Mouse (Mus musculus) common myeloid progenitor, adult 5-6 weeks (primary cell): ENCODE measurements around the gene Fbxo36. TPM values are rescaled to one million over a fixed set of nuclear protein-coding genes. Genes with fewer than 3 reads are reported as not detected.

Experiments
- ATAC-seq: replicated peaks from 2 replicates; pipeline ENCODE4 v1.8.0; 2016; ENCODE audit warnings: low read depth, mild to moderate bottlenecking, moderate TSS enrichment, inconsistent platforms; ENCODE audit not compliant: poor library complexity, severe bottlenecking
- total RNA-seq: library from RNA; stranded (forward); fragments of 200-1000, 187-1606 nt; gene quantifications from 2 replicates; pipeline ENCODE4 v1.2.3, GENCODE M21; 2017

Gene Fbxo36
- total RNA-seq, 1 experiment from 2014 or later, result 2.5 TPM

DNA sequence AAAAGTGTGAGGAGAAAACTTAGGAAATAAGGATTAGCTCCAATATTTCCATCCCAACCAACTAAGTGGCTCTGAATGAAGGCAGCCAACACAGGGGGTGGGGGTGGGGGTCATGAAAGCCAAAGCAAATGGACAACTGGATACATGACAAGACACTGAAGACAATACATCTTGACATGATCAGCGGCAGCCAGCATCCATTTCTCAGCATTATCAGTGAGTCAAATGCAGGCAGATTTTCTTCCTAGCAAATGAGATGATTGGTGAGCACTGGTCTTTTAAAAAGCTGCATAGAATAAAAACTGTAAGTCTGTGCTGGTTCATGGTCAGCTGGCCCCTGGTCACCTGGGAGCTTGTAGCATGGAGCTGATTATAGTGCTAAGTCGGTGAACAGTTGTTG is 15.3 kb downstream of the Fbxo36 start:
- no peak for ATAC-seq

DNA sequence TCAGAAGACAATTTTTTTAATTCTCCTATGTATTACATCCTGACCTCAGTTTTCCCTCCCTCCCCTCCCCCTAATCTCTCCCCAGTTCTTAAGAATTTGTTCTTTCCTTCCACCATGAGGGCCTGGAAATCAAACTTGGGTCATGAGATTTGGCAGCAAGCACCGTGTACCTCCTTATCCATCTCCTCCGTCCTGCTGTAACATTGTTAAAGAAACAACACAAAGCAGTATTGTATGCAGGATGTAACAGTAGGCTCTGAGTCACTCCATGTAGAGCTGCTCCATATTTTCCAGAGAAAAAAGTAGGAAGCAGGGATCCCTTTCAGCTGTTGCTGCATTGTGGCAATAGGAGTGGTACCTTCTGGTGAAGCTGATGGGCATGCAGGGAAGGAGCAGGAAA is 16.1 kb downstream of the Fbxo36 start:
- ATAC-seq, result no peak

DNA sequence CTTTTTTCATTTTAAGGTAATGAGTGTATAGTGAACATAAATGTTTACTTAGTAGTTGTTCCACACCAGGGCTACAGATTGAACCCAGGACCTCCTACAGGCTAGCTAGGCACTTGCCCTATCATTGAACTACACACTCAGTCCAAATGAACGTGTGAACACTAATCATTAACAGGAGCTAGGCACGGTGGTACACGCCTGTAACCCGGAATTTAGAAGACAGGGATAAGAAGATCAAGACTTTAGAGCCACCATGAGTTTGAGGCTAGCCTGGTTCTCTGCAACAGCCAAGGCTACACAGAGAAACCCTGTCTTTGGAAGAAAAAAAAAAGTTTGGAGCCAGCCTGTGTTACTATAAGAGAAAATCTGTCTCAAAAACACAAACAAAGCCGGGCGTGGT is 20.0 kb downstream of the Fbxo36 start:
- ATAC-seq, result no peak

DNA sequence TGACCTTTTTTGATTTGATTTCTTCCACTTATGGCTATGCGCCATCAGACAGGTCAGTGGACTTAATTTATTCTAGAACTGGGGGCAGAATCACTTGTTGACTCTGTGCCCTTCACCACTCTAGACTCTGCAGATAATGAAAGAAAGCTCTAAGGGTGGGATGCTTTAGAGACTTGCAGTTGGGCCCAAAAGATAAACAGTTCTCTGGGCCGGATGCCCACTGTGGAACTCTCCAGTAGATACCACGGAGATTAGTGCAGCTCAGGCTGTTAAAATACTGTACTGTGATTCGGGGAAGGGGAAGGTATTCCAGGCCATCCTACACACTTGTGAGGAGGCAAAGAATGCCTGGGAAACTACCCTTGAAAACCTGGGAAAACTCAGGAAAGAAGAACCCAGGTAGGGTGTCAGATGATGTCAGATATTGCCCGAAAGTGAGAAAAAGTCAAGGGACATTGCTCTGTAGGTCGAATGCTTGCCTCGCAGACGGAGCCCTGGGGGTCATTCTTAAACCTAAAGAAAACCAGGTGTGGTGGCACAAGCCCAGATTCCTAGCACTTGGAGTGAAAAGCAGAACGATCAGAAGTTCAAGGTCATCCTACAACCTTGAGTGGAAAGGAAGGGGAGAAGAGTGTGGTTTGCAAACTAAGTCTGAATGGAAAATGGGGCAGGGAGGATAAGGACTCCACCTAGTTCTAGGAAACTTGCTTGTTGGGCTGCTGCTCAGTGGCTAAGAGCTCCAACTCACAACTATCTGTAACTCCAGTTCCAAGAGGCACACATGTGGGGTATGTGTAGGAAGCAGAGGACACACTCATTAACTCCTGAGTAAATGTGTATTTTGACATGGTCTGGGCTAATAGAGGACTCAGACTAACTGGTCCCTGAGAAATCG is 21.0 kb downstream of the Fbxo36 start:
- peak; percentile 32; the same call in 1 of the 2 replicates for ATAC-seq

DNA sequence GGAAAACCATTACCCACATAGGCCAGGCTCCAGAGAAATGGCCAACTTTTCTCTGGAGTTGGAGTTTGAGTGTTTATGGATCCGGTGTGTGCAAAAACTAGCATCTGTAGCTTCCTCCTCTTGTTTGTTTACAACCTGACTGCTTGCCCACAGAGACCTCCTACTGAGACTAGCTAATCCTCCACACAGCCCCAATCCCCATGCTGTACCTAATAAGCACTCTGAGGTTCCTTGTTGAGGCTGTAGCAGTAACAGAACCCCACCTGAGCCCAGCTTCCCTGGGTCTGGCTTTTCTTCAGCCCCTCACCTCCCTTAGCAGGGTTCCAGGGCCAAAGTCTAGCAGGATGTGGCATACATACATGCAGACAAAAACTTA is 21.6 kb downstream of the Fbxo36 start:
- ATAC-seq, result no peak

DNA sequence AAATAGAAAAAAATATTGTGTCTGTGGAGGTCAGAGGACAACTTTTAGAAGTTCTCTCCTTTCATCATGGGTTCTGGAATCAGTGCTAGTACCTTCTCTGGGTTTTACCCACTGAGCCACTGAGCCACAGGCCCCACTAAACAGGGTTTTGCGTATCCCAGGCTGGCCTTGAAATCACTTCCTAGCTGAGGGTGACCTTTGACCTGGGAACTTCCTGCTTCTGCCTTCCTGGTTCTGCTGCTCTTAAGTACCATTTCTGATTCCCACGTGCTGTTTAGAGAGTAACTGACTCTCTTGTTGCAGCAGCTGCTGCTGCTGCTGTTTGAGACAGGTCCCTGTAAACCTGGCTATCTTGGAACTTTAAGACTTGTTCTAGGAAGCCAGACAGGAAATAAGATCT is 25.0 kb downstream of the Fbxo36 start:
- no peak for ATAC-seq

DNA sequence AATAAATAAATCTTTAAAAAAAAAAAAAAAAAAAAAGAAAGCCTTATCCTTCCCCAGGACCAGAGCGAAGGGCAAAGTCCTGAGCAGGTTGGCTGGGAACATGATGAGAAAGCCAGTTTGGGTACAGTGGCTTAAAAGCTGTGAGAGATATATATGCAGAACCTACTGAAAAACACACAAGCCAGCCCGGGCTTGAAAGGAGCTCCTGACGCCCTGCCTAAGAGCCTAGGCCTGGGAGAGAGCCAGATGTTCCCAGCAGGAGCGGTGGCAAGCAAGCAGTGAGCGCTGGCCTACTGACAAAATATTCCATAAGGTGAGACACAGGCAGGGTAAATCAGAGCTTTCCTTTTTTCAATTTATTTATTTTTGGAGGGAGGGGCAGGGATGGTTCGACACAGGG is 26.6 kb downstream of the Fbxo36 start:
- ATAC-seq, result no peak

DNA sequence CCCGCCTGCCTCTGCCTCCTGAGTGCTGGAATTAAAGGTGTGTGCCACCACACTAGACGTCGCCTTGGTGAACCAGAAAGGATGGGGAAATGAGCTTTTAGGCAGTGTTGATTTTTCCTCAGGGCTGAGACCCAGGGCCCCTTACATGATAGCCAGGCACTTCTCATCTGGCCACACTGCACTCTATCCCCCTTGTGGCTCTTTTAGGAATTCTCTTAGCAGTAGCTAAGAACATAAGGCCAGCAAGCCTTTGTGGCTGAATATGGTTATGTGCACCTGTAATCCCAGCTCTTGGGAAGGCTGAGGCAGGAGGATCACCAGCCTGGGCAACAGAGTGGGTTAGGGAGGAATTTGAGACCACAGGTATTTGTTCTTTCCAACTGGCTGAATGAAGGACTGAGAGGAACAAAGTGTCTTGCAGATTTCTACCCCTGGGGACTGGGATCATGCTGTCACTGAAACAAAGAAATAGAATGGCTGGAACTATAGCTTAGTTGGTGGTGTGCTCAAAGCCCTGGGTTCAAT is 27.1 kb downstream of the Fbxo36 start:
- no peak for ATAC-seq

DNA sequence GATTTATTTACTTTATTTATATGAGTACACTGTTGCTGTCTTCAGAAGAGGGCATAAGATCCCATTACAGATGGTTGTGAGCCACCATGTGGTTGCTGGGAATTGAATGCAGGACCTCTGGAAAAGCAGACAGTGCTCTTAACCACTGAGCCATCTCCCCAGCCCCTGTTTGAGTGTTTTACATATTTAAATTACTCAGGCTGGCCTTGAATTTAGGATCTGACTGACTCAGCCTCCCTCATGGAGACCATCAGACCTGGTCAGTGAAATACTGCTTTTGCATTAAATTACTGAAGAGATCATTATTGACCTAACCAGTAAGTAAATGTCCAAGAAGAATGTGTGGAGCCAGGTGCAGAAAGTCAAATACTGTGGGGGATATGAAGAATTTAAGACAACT is 28.7 kb downstream of the Fbxo36 start:
- ATAC-seq, result no peak

DNA sequence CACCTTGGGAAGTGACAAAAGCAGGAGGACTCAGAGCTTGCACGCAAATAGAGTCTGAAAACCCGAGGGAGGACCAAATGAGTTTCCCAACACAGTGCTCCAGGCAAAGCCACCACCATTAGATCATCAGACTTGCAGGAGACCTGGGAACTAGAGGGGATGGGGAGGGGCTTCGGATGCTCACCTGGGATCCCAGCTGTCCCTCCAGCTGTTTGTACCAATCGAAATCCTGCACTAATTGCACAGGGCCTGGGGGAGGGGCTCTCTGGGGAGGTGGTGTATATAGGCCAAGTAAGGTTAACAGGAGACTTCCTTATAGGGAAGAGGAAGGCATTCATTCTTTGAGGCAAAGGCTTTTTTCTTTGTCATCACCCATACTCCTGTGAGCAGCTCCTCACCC is 29.2 kb downstream of the Fbxo36 start:
- ATAC-seq, result no peak

DNA sequence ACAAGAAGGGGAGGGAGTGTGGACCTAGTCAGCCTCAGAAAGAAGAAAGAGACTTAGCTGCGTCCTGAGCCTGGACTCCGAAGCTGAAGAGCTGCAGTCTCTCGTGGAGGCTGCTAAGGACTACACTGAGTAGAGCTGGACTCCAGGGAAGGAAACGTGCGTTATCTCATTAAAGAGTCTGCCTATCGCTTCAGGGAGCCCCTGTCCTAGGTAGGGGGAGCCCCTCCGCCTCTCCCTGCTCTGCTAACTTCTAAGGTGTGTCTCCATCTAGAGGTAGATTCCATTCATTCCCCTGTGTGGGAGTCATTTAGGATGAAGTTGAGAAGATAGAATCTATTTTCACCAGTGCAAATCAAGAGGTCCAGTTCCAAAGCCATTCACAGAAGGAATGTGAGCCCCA is 29.9 kb downstream of the Fbxo36 start:
- ATAC-seq, result no peak

DNA sequence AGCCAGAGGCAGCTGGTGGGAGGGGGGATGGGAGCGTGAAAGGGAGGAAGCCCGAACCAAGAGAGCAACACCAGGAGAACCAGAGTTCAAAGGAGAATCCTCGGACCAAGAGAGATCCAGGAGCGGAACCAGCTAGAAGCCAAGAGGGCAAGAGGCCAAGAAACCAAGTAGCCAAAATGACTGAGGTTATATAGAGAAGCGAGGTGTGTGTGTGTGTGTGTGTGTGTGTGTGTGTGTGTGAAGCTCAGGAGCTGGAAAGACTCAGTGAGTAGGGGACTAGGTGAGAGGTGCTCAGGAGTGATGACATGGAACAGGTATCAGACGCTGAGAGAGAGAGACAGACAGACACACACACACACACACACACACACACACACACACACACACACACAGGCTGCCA is 31.5 kb downstream of the Fbxo36 start:
- no peak for ATAC-seq

DNA sequence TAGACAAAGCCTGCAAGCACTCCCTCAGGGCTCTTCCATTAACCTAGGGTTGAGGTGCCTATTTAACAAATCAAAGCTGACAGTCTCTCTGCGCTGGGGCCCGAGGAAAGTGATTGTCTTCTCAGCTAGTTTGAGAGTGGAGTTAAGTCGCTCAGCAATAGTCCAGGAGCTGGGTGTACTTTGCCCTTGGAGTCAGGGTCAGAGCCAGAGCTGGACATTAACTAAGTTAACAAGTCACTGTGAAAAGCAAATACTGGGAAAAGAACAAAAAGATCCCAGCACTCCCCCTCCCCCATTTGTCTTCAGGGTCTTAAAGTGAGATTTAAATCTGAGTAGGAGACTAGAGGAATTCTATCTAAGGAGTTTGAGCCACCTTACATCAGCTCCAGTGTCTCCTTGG is 32.5 kb downstream of the Fbxo36 start:
- no peak for ATAC-seq

DNA sequence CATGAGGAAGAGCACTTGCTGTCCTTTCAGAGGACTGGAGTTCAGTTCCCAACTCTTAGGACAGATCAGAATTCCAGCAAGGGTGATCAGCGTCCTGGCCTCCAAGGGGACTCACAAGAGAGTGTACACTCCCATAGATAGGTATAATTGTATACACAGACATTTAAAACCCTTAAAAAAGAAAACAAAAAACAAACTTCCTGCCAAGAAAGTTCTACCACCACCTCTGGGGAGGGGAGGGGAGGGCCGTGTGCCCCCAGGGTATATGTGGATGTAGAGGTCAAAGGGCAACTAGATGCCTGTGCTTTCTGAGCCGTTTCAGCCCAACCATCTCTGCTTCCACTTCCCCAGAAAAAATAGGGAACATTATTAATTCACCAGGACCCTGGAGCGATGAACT is 33.3 kb downstream of the Fbxo36 start:
- ATAC-seq, result no peak

DNA sequence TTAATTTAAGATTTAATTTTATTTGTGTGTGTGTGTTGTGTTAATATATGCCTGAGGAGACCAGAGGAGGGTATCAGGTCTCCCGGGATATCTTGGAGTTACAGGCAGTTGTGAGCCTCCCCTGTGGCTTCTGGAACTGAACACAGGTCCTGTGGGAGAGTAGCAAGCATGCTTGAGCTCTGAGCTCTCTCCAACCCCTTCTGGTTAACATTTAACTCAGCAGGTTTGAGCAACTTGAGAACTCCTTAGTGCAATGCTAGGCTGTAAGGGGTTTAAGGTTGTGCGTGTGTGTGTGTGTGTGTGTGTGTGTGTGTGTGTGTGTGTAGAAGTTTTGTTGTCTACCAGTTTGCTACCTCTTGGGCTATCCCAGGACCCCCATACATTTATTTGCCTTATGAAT is 37.9 kb downstream of the Fbxo36 start:
- ATAC-seq, result no peak

DNA sequence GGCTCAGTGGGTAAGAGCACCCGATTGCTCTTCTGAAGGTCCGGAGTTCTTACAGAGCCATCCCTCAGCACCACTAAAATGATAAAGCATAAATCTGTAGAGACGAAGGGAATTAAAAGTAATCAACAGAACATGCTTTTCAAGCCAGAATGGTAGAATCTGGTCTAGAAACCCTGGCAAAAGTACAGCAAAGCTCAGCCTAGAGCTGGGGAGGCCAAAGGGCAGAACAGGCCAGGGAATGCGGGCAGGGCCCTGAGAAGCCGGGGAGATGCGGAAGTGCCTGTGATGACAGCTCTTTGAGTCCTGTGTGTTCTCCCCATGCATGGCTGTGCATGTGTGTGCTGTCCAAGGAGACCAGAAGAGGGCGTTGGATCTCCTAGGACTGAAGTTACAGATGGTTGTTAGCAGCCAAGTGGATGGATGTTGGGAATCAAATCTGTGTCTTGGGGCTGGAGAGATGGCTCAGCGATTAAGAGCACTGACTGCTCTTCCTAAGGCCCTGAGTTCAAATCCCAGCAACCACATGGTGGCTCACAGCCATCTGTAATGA is 40.0 kb downstream of the Fbxo36 start:
- no peak for ATAC-seq

DNA sequence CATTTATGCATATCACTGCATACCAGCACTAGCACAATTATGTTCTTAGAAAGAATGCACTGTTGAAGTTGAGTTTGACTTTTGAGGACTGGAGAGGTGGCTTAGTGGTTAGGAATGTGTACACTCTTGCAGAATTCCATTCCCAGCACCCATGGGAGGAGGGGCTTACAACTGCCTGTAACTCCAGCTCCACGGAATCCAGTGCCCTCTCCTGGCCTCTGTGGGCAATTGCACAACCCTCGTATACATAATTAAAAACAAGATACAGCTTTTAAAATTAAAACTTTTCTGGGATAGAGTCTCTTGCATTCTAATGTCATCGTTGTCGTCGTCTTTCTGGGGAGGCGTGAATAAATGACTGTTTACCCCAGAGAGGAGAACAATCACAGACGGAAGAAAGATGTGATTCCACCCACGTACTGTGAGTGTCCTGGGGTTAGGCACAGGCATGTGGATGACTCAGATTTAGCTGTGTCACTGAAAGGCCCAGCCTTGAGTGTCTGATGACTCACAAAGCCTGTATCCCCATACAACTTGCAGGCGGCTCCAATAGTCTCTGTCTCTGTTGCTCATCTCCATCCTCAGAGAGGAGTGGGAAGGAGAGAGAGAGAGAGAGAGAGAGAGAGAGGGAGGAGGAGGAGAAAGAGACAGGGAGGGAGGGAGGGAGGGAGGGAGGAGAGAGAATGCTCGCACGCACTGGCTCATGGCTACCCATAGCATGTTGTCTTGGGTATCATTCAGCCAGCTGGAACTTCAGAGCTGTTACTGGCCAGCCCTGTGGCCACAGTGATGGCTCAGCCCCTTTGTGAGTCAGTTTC is 41.8 kb downstream of the Fbxo36 start:
- no peak for ATAC-seq

DNA sequence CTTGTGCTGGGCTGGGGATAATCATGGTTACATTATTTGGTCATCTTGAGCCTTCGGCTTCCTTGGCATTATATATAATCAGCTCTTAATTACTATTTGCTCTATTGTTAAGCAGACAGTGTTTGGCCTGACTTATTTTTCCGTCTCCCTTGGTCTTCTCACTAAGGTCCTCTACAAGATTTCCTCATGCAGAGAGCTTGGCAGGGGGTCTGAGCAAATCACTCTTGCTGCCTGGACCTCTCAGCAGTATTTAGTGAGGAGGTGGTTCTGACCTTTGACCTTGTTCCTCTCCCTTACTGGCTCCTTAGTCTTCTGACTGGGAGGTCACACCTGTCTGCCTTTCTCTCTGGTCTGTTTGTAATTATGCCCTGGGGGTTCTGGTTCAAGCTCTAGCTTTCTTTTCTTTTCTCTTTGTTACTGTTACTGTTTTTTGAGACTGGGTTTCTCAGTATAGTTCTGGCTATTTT is 42.5 kb downstream of the Fbxo36 start:
- ATAC-seq, result no peak

DNA sequence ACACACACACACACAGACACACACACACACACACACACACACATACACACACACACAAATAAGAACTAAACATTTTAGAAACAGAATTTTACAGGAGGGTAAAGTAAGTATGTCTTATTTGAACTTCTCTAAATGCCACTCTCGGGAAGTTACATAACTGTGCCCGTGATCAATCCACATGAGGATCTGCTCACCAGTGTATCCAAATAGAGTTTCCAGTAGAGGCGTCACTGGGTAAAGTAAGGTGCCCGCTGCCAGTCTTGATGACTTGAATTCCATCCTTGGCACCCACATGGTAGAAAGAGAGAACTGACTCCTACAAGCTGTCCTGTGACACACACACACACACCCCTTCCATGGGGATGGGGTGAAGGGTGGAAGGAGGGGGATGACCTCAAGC is 43.3 kb downstream of the Fbxo36 start:
- ATAC-seq, result no peak

DNA sequence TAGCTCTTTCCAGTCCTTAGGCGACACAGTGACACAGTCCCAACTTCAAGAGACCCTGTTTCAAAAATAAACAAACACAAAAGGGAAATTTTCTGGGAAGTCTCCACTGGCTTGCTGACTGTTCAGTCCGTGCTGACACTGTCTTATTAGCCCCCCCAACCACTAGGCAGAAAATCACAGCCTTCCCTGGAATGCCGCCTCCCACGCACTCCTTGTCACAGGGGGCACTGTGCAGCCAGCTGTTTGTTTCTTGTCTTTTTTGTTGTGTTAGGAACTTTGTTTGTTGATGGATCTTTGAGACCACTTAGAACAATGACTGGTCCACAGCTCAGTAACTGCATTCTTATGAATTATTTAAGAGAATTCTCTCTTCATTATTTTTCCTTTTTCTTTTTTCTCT is 44.2 kb downstream of the Fbxo36 start:
- no peak for ATAC-seq

DNA sequence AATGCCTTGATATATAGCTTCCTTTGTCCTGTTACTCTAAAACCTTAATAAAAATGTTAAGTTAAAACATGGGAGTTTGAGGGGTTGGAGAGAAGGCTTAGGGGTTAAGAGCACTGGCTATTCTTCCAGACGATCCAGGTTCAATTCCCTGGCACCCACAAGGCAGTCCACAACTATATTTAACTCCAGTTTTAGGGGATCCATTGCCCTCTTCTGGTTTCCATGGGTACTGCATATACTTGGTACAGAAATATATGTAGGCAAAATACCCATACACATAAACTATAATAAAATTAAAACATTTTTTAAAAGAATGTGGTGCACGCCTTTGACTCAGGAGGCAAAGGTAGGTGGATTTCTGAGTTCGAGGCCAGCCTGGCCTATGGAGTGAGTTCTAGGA is 45.5 kb downstream of the Fbxo36 start:
- ATAC-seq, result peak; percentile 63; the same call in 1 of the 2 replicates
